Comparison of ENCODE assay signal across 17 mouse cellular contexts in genomic region chr2:59248806-59249205, GRCm38 (mm10).
"Had no signal": no experiment of that assay in that cellular context is flagged by ENCODE, and none has a peak within 500 bp of the region (broad histone marks: within the 10 kb centered on the region; RNA-seq: fewer than 3 reads in every experiment).

No protein-coding gene starts in this region.

- H3K4me3 ChIP-seq: layer of hippocampus, adult 2 months; limb, embryonic 10.5 days; limb, embryonic 13.5 days; liver, embryonic 12.5 days; liver, embryonic 15.5 days; midbrain, embryonic 12.5 days had no signal

- H3K9me3 ChIP-seq: limb, embryonic 10.5 days; limb, embryonic 13.5 days; liver, embryonic 12.5 days; liver, embryonic 15.5 days; midbrain, embryonic 12.5 days had no signal

- H3K27me3 ChIP-seq: limb, embryonic 13.5 days; liver, embryonic 12.5 days; liver, embryonic 15.5 days; midbrain, embryonic 12.5 days had no signal

- H3K27ac ChIP-seq: layer of hippocampus, adult 2 months; limb, embryonic 10.5 days; limb, embryonic 13.5 days; liver, embryonic 12.5 days; liver, embryonic 15.5 days; macrophage; midbrain, embryonic 12.5 days had no signal

- ATAC-seq: inflammation-experienced regulatory T-cells, adult 6 months; liver, embryonic 12.5 days; midbrain, embryonic 16.5 days had no signal

- DNase-seq: kidney, adult 11 months; kidney, adult 9 months; kidney, postnatal 25 days; layer of hippocampus, adult 9-11 months; lung, adult 2 months; lung, postnatal 14 days; thymus, adult 18-20 months; thymus, postnatal 25 days had no signal

- H3K4me1 ChIP-seq: limb, embryonic 10.5 days; limb, embryonic 13.5 days; liver, embryonic 12.5 days; liver, embryonic 15.5 days; midbrain, embryonic 12.5 days had no signal

- H3K36me3 ChIP-seq: limb, embryonic 10.5 days; limb, embryonic 13.5 days; liver, embryonic 12.5 days; liver, embryonic 15.5 days; midbrain, embryonic 12.5 days had no signal

- H3K4me2 ChIP-seq: limb, embryonic 13.5 days; liver, embryonic 12.5 days; liver, embryonic 15.5 days; midbrain, embryonic 12.5 days had no signal

- H3K9ac ChIP-seq: limb, embryonic 13.5 days; liver, embryonic 12.5 days; liver, embryonic 15.5 days; midbrain, embryonic 12.5 days had no signal
